Mouse (Mus musculus) gastrocnemius, postnatal 4 days (tissue): ENCODE results near the gene Cks1b. TPM values are rescaled to one million over a fixed set of nuclear protein-coding genes. Genes with fewer than 3 reads are reported as not detected.

Experiments used
- DNase-seq, 2 experiments: peaks; one replicate each; pipeline ENCODE4 v3.0.0; 2021 to 2022; ENCODE audit warnings: low spot score in 2 of 2, mixed read lengths in 2 of 2
- total RNA-seq, 2 experiments: library from RNA; stranded (reverse); gene quantifications; 2 replicates each; pipeline ENCODE4 v1.2.3; 2021

The Cks1b gene
- total RNA-seq, 2 experiments from 2014 or later, result 35.7 to 44.5 TPM

- no peak for DNase-seq
Measured at GRCm38 (mm10) chr3:89396654-89397005, 21.6 kb downstream of the Cks1b start.

GRCm38 (mm10) chr3:89395806-89396653 lies 22.2 kb downstream of the Cks1b start:
- DNase-seq, result peak in 1 of 2 experiments; percentile 69

- no peak for DNase-seq
Measured at GRCm38 (mm10) chr3:89395419-89395805, 22.8 kb downstream of the Cks1b start.

GRCm38 (mm10) chr3:89394894-89395256 lies 23.3 kb downstream of the Cks1b start:
- peak; percentile 69 to 86 for DNase-seq

- DNase-seq, result peak; percentile 70 to 81
Measured at GRCm38 (mm10) chr3:89394006-89394893, 23.9 kb downstream of the Cks1b start, which contains the start of gene Zbtb7b. Zbtb7b (minus strand) TSS chr3:89394776.

GRCm38 (mm10) chr3:89393605-89394004 lies 24.6 kb downstream of the Cks1b start:
- DNase-seq, result peak; percentile 97 to 99

- no peak for DNase-seq
Measured at GRCm38 (mm10) chr3:89392871-89393311, 25.3 kb downstream of the Cks1b start.

- DNase-seq, result no peak
Measured at GRCm38 (mm10) chr3:89391663-89392511, 26.3 kb downstream of the Cks1b start.

- no peak for DNase-seq
Measured at GRCm38 (mm10) chr3:89390699-89391662, 27.2 kb downstream of the Cks1b start.

GRCm38 (mm10) chr3:89390111-89390515 lies 28.1 kb downstream of the Cks1b start:
- no peak for DNase-seq

- no peak for DNase-seq
Measured at GRCm38 (mm10) chr3:89388901-89389740, 29.1 kb downstream of the Cks1b start.

GRCm38 (mm10) chr3:89388134-89388881 lies 29.9 kb downstream of the Cks1b start:
- peak in 1 of 2 experiments; percentile 66 for DNase-seq

- no peak for DNase-seq
Measured at GRCm38 (mm10) chr3:89387632-89388031, 30.6 kb downstream of the Cks1b start.

GRCm38 (mm10) chr3:89386438-89387420 lies 31.5 kb downstream of the Cks1b start:
- DNase-seq, result no peak

- no peak for DNase-seq
Measured at GRCm38 (mm10) chr3:89385451-89385850, 32.7 kb downstream of the Cks1b start.

GRCm38 (mm10) chr3:89384331-89385076 lies 33.7 kb downstream of the Cks1b start:
- DNase-seq, result no peak
